ENCODE assay signal across 28 mouse cellular contexts in the genomic region with DNA sequence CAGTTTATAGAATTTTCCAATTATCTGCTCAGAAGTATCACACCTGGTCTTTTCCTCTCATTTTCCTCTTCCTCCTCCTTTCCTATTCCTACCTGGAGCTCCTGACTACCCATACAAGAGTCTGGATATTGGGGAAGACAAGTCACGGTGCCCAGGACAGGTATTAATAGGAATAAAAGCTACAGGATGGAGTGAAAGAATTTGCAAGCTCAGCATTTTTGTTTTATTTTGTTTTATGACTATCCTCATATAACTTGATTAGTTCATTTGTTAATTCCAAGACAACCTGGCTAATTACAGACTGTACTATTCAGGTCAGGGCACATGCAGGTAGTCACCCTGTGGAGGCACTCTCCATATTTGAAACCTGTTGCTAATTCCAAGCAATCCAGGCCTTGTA.
"Had no signal": no experiment of that assay in that cellular context is flagged by ENCODE, and none has a peak within 500 bp of the region (broad histone marks: within the 10 kb centered on the region; RNA-seq: fewer than 3 reads in every experiment).

No protein-coding gene starts in this region.

- H3K9me3 ChIP-seq: limb, embryonic 10.5 days; limb, embryonic 12.5 days; limb, embryonic 13.5 days; limb, embryonic 15.5 days; liver, embryonic 12.5 days; liver, embryonic 13.5 days; liver, embryonic 15.5 days; lung, embryonic 15.5 days; megakaryocyte, embryonic 14.5 days; midbrain, embryonic 12.5 days; midbrain, embryonic 13.5 days; midbrain, embryonic 15.5 days; neural tube, embryonic 12.5 days had no signal

- H3K9ac ChIP-seq: limb, embryonic 12.5 days; limb, embryonic 13.5 days; limb, embryonic 15.5 days; liver, embryonic 12.5 days; liver, embryonic 13.5 days; liver, embryonic 14.5 days; liver, embryonic 15.5 days; liver, postnatal 0 days; lung, embryonic 14.5 days; lung, embryonic 15.5 days; midbrain, embryonic 12.5 days; midbrain, embryonic 13.5 days; midbrain, embryonic 15.5 days; neural tube, embryonic 12.5 days had no signal

- H3K4me2 ChIP-seq: limb, embryonic 12.5 days; limb, embryonic 13.5 days; limb, embryonic 15.5 days; liver, embryonic 11.5 days; liver, embryonic 12.5 days; liver, embryonic 13.5 days; liver, embryonic 15.5 days; lung, embryonic 14.5 days; lung, embryonic 15.5 days; midbrain, embryonic 11.5 days; midbrain, embryonic 12.5 days; midbrain, embryonic 13.5 days; midbrain, embryonic 15.5 days; neural tube, embryonic 12.5 days had no signal

- H3K27ac ChIP-seq: limb, embryonic 10.5 days; limb, embryonic 12.5 days; limb, embryonic 13.5 days; limb, embryonic 15.5 days; liver, embryonic 12.5 days; liver, embryonic 13.5 days; liver, embryonic 14.5 days; liver, embryonic 15.5 days; lung, embryonic 15.5 days; macrophage; midbrain, embryonic 12.5 days; midbrain, embryonic 13.5 days; midbrain, embryonic 15.5 days; neural tube, embryonic 12.5 days had no signal

- H3K4me3 ChIP-seq: limb, embryonic 10.5 days; limb, embryonic 12.5 days; limb, embryonic 13.5 days; limb, embryonic 15.5 days; liver, embryonic 12.5 days; liver, embryonic 13.5 days; liver, embryonic 15.5 days; lung, embryonic 15.5 days; megakaryocyte, embryonic 14.5 days; midbrain, embryonic 12.5 days; midbrain, embryonic 13.5 days; midbrain, embryonic 15.5 days; myocyte; neural tube, embryonic 12.5 days had no signal

- H3K4me1 ChIP-seq: limb, embryonic 10.5 days; limb, embryonic 12.5 days; limb, embryonic 13.5 days; limb, embryonic 15.5 days; liver, embryonic 12.5 days; liver, embryonic 13.5 days; liver, embryonic 15.5 days; megakaryocyte, embryonic 14.5 days; midbrain, embryonic 12.5 days; midbrain, embryonic 13.5 days; midbrain, embryonic 15.5 days; neural tube, embryonic 12.5 days had no signal

- DNase-seq: left cerebral cortex, postnatal 4 days; liver; liver, embryonic 13.5 days; liver, postnatal 0 days; lung, adult 18-20 months; lung, adult 2 months; lung, embryonic 14.5 days; lung, postnatal 10 days; lung, postnatal 14 days; lung, postnatal 4 days; midbrain, embryonic 14.5 days had no signal

- H3K27me3 ChIP-seq: limb, embryonic 12.5 days; limb, embryonic 13.5 days; limb, embryonic 15.5 days; liver, embryonic 12.5 days; liver, embryonic 13.5 days; liver, embryonic 15.5 days; lung, embryonic 15.5 days; megakaryocyte, embryonic 14.5 days; midbrain, embryonic 12.5 days; midbrain, embryonic 13.5 days; midbrain, embryonic 15.5 days; neural tube, embryonic 12.5 days had no signal

- H3K36me3 ChIP-seq: limb, embryonic 10.5 days; limb, embryonic 12.5 days; limb, embryonic 13.5 days; limb, embryonic 15.5 days; liver, embryonic 12.5 days; liver, embryonic 13.5 days; liver, embryonic 15.5 days; lung, embryonic 15.5 days; midbrain, embryonic 12.5 days; midbrain, embryonic 13.5 days; midbrain, embryonic 15.5 days; neural tube, embryonic 12.5 days had no signal
